Mouse (Mus musculus) heart, postnatal 14 days (tissue): ENCODE measurements around the gene Hist4h4. TPM values are rescaled to one million over a fixed set of nuclear protein-coding genes. Genes with fewer than 3 reads are reported as not detected.

ENCODE experiments used
- DNase-seq, 2 experiments: peaks; one replicate each; pipeline ENCODE4 v3.0.0; 2021 to 2022
- intact Hi-C: fragments of 180-260 bp; cut with DNase I; formaldehyde crosslinking; loops from one replicate; pipeline ENCODE4 v1.15.1; 2025
- microRNA-seq, 2 experiments: library from miRNA; unstranded; fragments of <30 nt; microRNA quantifications; one replicate each; pipeline ENCODE4 v1.2.0; 2021 to 2022
- total RNA-seq, 2 experiments: library from RNA; stranded (reverse); gene quantifications; 2 replicates each; pipeline ENCODE4 v1.2.3; 2021

Hist4h4 gene
- total RNA-seq, 2 experiments from 2014 or later, result 12.1 to 15.3 TPM

DNA sequence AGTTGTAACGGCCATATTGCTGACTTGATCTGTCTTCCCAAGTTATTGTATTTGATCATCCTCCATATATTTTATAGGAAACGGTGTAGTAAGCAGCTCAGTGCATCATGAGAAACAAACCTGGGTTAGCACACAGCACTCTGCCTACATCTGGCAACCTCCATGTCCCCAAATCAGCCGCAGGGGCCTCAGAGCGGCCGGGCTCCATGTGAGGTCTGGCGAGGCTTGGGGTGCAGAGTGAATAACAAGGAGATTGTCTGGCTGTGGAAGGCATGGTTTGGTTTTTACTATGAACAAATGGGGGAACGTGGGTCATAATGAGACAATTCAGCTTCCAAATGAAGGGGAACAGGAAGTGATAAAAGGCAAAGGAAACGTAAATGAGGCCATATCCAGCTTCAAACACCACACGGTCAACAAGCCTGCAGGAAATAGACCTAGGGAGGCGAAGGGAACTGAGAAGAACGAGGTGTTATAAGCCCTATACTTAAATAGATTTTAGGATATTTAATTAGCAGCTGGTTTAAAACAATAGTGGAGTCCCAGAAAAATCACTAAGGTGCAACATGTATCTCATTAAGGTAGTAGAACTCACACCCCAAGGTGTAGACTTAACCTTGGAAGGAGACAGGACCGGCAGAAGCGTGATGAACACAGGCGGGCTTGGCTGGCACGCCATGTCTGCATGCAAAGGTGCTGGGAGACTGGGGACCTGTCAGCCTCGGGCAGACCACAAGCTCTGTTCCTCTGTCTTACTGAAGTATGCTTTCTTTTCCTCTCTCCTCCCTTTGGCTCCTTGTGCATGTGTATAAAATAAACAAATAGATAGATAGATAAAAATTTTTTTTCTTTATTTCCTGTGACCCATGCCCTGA is 11.1 kb downstream of the Hist4h4 start:
- no peak for DNase-seq
- intact Hi-C loops, result no loop called here

DNA sequence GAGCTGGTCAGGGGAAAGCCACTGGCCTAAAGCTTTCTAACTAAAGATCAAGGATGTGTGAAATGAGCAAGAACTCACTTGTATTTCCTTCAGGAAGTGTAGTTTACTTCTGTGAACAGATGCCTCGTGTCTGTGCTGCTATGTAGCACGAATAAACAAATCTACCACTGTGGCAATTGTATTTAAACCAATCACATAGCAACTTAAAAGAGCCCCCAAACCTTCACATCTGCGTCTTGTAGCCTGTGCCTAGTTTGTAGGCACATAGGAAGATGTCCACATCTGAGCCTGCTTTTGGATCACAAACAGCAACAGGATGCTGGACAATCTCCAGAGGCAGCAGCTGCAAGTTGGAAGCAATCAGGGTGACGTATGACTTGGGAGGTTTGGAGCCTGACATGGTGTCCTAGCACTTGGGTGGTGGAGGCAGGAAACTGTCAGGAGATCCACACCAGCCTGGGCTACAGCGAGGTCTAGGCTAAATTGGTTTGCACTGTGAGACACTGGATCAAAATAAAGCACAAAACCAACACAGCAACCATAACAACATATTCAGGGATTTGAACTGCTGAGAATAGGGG is 14.7 kb downstream of the Hist4h4 start:
- intact Hi-C loops, result no loop called here
- DNase-seq, result peak; percentile 75 to 82

DNA sequence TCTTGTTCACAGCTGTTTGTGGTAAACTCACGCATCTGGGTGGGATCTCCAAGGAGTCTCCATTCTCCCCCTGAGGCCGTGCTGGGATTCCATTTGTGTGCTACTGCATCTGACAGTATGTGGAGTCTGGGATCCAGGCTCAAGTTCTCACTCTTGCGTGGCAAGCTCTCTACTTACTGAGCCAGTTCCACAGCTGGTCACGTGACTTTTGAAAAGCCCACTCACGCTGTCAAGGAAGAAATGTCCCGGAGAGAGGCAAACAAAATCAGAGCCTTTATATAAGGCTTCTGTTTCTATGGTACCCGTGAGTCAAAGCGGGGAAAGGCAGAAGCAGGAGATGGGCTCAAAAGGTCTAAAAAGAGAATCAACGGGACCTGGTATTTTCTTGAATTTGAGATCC is 21.5 kb downstream of the Hist4h4 start:
- no peak for DNase-seq
- intact Hi-C loops, result no loop called here

DNA sequence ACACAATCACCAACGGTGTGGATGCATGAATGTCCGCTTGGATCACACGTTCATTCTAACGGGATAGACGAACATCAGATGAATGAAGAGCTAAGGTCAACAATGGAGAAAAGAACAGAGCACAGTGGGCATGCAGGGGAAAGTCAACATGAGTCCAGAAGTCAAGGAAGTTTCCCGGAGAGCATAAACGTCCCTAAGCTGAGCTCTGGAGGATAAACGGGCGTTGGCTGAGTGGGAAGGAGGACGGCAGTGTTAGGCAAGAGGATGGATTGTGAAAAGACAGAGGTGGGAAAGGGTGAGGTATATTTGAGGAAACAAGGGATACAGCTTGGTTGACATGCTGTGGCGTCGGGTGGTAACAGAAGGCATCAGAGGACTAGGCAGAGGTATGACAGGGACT is 22.1 kb downstream of the Hist4h4 start:
- intact Hi-C loops, result no loop called here
- DNase-seq, result no peak

DNA sequence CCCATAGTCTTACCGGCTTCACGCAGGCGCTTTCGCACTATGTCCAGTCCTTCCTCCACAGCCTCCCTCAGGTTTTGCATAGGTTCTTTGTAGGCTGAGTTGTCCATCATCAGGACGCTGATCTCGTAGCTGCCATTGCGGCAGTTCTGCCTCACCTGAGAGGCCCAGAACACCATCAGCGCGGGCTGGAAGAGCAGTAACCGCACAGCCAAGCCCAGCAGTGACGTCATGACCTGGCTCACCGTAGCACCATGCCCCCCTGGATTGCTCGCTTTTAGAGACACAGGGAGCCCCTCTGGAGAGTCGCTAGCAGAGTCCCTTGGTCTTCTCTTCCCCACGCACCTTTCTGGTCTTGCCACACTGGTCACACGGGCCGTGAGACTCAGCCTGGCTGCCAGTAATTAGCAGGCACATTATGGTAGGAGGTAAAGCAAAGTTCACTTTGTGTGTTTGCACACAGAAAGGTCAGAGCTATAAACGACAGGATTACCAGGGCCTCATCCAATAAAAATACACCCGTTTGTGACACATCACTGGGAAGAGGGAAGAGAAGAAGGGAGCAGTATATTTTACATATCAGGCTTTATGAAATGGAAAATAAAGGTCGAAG is 22.7 kb downstream of the Hist4h4 start, which contains the start of gene Gucy2c:
Gene Gucy2c, minus strand, starts transcription at position 389 of the 610 bp plus-strand sequence.
- no peak for DNase-seq

DNA sequence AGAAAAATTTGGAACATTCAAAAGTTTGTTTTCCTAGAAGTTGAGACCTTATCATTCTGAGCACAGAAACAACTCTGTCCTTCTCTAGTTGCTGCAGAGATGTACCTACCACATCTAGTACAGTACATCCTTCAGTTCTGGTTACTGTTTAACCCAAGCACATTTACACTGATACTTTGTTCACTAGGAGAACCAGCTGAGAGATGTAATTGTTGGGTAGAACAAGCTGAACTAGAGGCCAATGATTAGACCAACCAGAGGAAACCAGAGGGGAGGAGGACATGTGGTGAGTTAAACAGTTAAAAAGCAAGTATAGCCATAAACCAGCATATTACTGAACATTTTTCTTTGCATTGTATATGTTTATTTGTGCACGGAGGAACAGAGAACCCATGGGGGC is 27.8 kb downstream of the Hist4h4 start:
- no peak for DNase-seq
- intact Hi-C loops, result no loop called here

More for the DNA sequence above, 22.7 kb downstream of the Hist4h4 start, which contains the start of gene Gucy2c:
- intact Hi-C loops, result no loop called here

DNA sequence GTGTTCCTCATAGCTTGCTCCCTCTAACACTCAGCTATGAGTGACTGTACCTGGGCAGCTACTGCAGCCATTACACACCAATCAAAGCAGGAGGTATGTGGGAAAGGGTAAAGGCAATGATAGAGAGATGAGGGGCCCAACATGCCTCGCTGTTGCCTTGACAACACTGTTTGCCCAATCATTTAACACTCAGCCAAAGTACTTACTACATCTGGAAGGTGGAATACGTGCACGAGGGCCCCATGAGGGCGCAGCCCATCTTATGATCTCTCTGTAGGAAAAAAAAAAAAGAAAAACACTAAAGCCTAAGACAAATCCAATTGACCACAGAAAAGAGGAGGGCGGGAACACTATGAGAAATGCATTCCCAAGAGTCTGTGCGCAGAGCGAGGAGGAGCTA is 34.4 kb downstream of the Hist4h4 start:
- intact Hi-C loops, result no loop called here
- no peak for DNase-seq

DNA sequence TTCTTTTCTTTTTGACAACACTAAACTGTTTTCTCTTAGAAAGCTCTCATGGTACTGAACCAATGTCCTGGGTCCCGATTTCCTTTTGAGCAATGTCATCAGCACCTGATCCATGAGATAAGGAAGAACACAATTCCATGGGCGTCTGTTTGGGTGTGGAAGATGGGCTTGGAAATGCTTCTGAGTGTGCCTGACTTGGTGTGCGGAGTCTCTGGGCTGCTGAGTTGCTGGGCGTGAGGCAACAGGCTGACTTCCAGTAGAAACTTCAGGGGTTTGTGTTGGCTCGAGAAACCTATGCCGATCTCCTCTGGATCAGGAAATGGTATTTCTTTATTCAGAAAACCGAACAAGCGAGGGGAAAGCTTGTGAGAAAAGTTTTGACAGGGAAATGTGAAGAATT is 35.1 kb downstream of the Hist4h4 start:
- no peak for DNase-seq
- intact Hi-C loops, result no loop called here

DNA sequence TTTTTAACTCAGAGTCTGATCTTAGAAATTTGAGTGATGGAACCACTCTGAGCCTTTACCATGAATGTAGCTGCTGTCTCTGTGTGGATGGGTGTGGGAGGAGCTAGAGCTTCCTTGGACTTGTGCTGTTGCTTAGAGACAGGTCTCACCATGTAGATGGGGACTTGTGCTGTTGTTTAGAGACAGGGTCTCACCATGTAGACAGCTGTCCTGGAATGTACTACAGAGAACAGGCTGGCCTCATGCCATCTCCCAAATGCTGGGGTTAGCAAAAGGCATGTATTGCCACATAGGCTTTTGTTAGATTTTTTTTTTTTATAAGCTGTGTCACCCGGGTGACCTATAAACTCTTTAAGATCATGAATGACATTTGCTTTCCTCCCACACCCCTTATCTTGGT is 40.3 kb downstream of the Hist4h4 start:
- no peak for DNase-seq
- intact Hi-C loops, result no loop called here

Small RNAs within 50 kb of the gene (microRNA-seq; reads per million reads assigned to microRNA genes)
- gene Gm44364, result 0 reads per million in 2 experiments

Other genes with a start within 250 kb of the Hist4h4 start
- gene Plbd1, start 142.5 kb downstream of the Hist4h4 start, total RNA-seq, result 10 to 100 TPM; 30.5 to 34.4 TPM
- not detected for gene Gucy2c, start 22.6 kb downstream of the Hist4h4 start, total RNA-seq
- 10 to 100 TPM; 33.4 to 38.2 TPM for gene H2afj, start 3.8 kb upstream of the Hist4h4 start, total RNA-seq
- gene BC049715, start 23.2 kb upstream of the Hist4h4 start, total RNA-seq, result 1 to 10 TPM; 1.0 to 1.3 TPM
- 10 to 100 TPM; 64.3 to 66.0 TPM for gene Wbp11, start 23.8 kb upstream of the Hist4h4 start, total RNA-seq
- not detected for gene Smco3, start 31.0 kb upstream of the Hist4h4 start, total RNA-seq
- gene Art4, start 53.3 kb upstream of the Hist4h4 start, total RNA-seq, result 10 to 100 TPM; 14.7 to 18.2 TPM
- gene Mgp, start 71.4 kb upstream of the Hist4h4 start, total RNA-seq, result 100 to 1,000 TPM; 373 to 513 TPM
- gene Erp27, start 117.8 kb upstream of the Hist4h4 start, total RNA-seq, result under 1 TPM in 1 of 2 experiments, not detected in 1; 0.17 TPM
- gene Pde6h, start 119.4 kb upstream of the Hist4h4 start, total RNA-seq, result under 1 TPM in 1 of 2 experiments, not detected in 1; 0.46 TPM
- 10 to 100 TPM; 36.9 to 45.4 TPM for gene Arhgdib, start 137.5 kb upstream of the Hist4h4 start, total RNA-seq